In the genomic region with DNA sequence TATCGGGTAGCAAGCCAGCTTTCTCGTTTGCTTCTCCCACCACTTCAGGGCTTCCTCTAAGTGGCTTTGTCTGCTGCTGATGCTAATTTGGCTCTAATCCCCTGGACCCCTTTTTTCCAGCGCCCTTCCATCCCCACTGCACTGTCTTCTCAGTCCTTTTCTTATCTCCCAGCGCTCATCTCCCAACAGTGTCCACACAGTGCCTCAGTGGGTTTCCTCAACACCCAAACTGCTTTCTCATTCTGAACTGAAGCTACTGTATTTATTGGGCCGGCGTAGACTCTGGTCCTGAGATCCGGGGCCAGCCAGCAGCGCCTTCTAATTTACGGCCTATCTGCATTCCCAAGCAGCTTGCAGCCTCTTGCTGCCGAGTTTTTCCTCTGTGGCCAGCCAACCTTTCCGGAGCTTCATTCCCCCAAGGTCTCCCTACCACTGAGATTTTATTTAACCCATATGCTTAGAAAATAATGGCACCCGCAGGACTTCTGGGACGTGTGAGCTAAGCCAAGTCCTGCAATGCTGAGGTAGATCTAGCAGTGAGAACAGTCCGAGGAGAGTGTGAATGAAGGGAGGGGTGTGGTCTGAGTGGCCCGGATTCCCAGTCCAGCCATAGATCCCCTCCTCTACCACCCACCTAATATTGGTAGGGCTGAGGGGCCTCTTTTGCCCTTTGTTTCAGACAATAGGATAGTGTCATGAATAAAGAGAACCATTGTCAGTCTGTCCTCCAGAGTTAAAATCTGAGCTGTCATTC, we compare ENCODE assay signal across 8 mouse cellular contexts. TPM values are rescaled to one million over a fixed set of nuclear protein-coding genes. Genes with fewer than 3 reads are reported as not detected.
DNase-seq lines count a peak whose midpoint lies in the region; ATAC-seq and TF ChIP-seq lines count a peak whose summit lies in the region.

Gene Gng2, minus strand, starts transcription at position 357 of the 754 bp plus-strand sequence.

- peak; percentile 41 for ATAC-seq in hindbrain, embryonic 16.5 days
- ATAC-seq in liver, embryonic 13.5 days (ENCODE audit: low read depth): peak; percentile 42

- peaks cover 6% of the 10 kb centered on the region; the same call in 1 of the 2 replicates for H3K4me1 ChIP-seq in embryonic fibroblast, embryonic 13.5 days (ENCODE audit: control insufficient read depth, insufficient read depth, low read length)
- peaks cover 23% of the 10 kb centered on the region for H3K4me1 ChIP-seq in hindbrain, embryonic 16.5 days (ENCODE audit: control insufficient read depth, insufficient read depth, low read depth, low read length)
- peaks cover 14% of the 10 kb centered on the region for H3K4me1 ChIP-seq in liver, embryonic 13.5 days (replicated peaks)
- peaks cover 2% of the 10 kb centered on the region; the same call in 1 of the 2 replicates for H3K4me1 ChIP-seq in small intestine, adult 2 months (ENCODE audit: control insufficient read depth, insufficient read depth, insufficient read length, low read length)

- H3K4me2 ChIP-seq in hindbrain, embryonic 16.5 days (ENCODE audit: low read length): peak within 1 kb of the TSS; percentile 62
- peak within 1 kb of the TSS; percentile 56 for H3K4me2 ChIP-seq in liver, embryonic 13.5 days

- peak within 1 kb of the TSS; percentile 67 for H3K9ac ChIP-seq in hindbrain, embryonic 16.5 days (ENCODE audit: low read depth, low read length)
- H3K9ac ChIP-seq in liver, embryonic 13.5 days: 0 out of 2 replicates have a peak within 1 kb of the TSS, but pooled peaks have one; percentile 4

- no peak for DNase-seq in layer of hippocampus, adult 18-20 months (ENCODE audit: low spot score in 2 of 2)
- DNase-seq in layer of hippocampus, adult 9-10 months (ENCODE audit: low spot score): no peak
- peak; percentile 23 for DNase-seq in adrenal gland, postnatal 10 days
- no peak for DNase-seq in liver, embryonic 13.5 days
- no peak for DNase-seq in urinary bladder, adult 18-20 months (ENCODE audit: low spot score in 2 of 2)

- no peak for TF ChIP-seq POLR2A in embryonic fibroblast, embryonic 13.5 days (IDR thresholded peaks at IDR 0.05; ENCODE audit: low read depth, low read length)
- TF ChIP-seq POLR2A in small intestine, adult 2 months (IDR thresholded peaks at IDR 0.05; ENCODE audit: low read depth, low read length): no peak

- no peaks in the 10 kb centered on the region for H3K27me3 ChIP-seq in hindbrain, embryonic 16.5 days (replicated peaks; ENCODE audit: control insufficient read depth, insufficient read depth, low read length)
- H3K27me3 ChIP-seq in liver, embryonic 13.5 days: peaks cover 29% of the 10 kb centered on the region
- no peaks in the 10 kb centered on the region for H3K27me3 ChIP-seq in small intestine, adult 2 months (ENCODE audit: control insufficient read depth, insufficient read depth, low read length)

- 4% methylated on average over 15 of the region's 15 CpGs for WGBS in hindbrain, embryonic 16.5 days
- 16% methylated on average over 15 of the region's 15 CpGs for WGBS in liver, embryonic 13.5 days (ENCODE audit: insufficient replicate concordance)
- WGBS in small intestine, adult 2 months: 27% methylated on average over 15 of the region's 15 CpGs

- no peaks in the 10 kb centered on the region for H3K36me3 ChIP-seq in hindbrain, embryonic 16.5 days (ENCODE audit: control insufficient read depth, insufficient read depth, low read length)
- no peaks in the 10 kb centered on the region for H3K36me3 ChIP-seq in liver, embryonic 13.5 days
- H3K36me3 ChIP-seq in small intestine, adult 2 months (ENCODE audit: control insufficient read depth, insufficient read depth, low read length): no peaks in the 10 kb centered on the region

- H3K9me3 ChIP-seq in hindbrain, embryonic 16.5 days (ENCODE audit: control insufficient read depth, low read length): no peaks in the 10 kb centered on the region
- no peaks in the 10 kb centered on the region for H3K9me3 ChIP-seq in liver, embryonic 13.5 days (replicated peaks)

- no peak for TF ChIP-seq CTCF in embryonic fibroblast, embryonic 13.5 days (IDR thresholded peaks at IDR 0.05; ENCODE audit: borderline replicate concordance, insufficient read depth, low read length)
- no peak for TF ChIP-seq CTCF in small intestine, adult 2 months (IDR thresholded peaks at IDR 0.05; ENCODE audit: extremely low read depth, insufficient read length, insufficient replicate concordance, low read depth, low read length)

- peak within 1 kb of the TSS; percentile 59 for H3K27ac ChIP-seq in embryonic fibroblast, embryonic 13.5 days (ENCODE audit: insufficient read depth, low read length)
- H3K27ac ChIP-seq in hindbrain, embryonic 16.5 days (ENCODE audit: low read depth, low read length): peak within 1 kb of the TSS; percentile 97
- H3K27ac ChIP-seq in liver, embryonic 13.5 days: peak within 1 kb of the TSS; percentile 34
- H3K27ac ChIP-seq in small intestine, adult 2 months (ENCODE audit: insufficient read depth, low read depth, low read length): peak within 1 kb of the TSS; percentile 34

- peak within 1 kb of the TSS; percentile 95 for H3K4me3 ChIP-seq in embryonic fibroblast, embryonic 13.5 days (ENCODE audit: insufficient read depth, low read length)
- peak within 1 kb of the TSS; percentile 47 for H3K4me3 ChIP-seq in hindbrain, embryonic 16.5 days (ENCODE audit: low read length)
- H3K4me3 ChIP-seq in liver, embryonic 13.5 days (replicated peaks): peak within 1 kb of the TSS; percentile 43
- H3K4me3 ChIP-seq in small intestine, adult 2 months (ENCODE audit: low read depth, low read length): peak within 1 kb of the TSS; percentile 59

RNA-seq across cellular contexts. Expression of gene Gng2, which starts in this region (rescaled TPM):
- 100 to 1,000 TPM; 285 to 288 TPM for total RNA-seq in layer of hippocampus, adult 18-20 months (2021)
- 10 to 100 TPM; 43.5 to 55.8 TPM for total RNA-seq in adrenal gland, postnatal 10 days (2021)
- 37.9 and 40.1 TPM in 2 replicates for polyA plus RNA-seq in embryonic fibroblast, embryonic 13.5 days (2011; ENCODE audit: insufficient read length, low read depth, missing spikeins)
- 362 and 384 TPM in 2 replicates for polyA plus RNA-seq in hindbrain, embryonic 16.5 days (2015; fragmentation: Nextera tagmentation; extraction: Ambion mirVana)
- polyA plus RNA-seq in liver, embryonic 13.5 days (2015; fragmentation: Nextera tagmentation; extraction: Ambion mirVana): 8.8 and 9.5 TPM in 2 replicates
- polyA plus RNA-seq in small intestine, adult 2 months (2012; rRNA removed): 8.3 and 9.9 TPM in 2 replicates

Comparison
In these comparisons a context has a peak if more than half of its experiments do, and no peak if none do; other contexts are left out.
1. RNA of gene Gng2 (total RNA-seq): 285 to 288 TPM in layer of hippocampus, adult 18-20 months; 43.5 to 55.8 TPM in adrenal gland, postnatal 10 days; every median in the first group is over 4 times any median in the second.
2. H3K27ac ChIP-seq: peak in every context shown above with its lines; median percentile 97 in hindbrain, embryonic 16.5 days; 59 in embryonic fibroblast, embryonic 13.5 days; 34 in liver, embryonic 13.5 days; 34 in small intestine, adult 2 months.
3. H3K4me3 ChIP-seq: peak in every context shown above with its lines; median percentile 95 in embryonic fibroblast, embryonic 13.5 days; 59 in small intestine, adult 2 months; 47 in hindbrain, embryonic 16.5 days; 43 in liver, embryonic 13.5 days.